Mouse (Mus musculus) thymus, postnatal 36 days (tissue): ENCODE results near the gene Asb10.

ENCODE experiments used
- DNase-seq, 2 experiments: peaks; one replicate each; pipeline ENCODE4 v3.0.0; 2022; ENCODE audit warnings: mixed read lengths in 2 of 2

The Asb10 gene

GRCm38 (mm10) chr5:24486738-24487137, 54.0 kb downstream of the Asb10 start:
- no peak for DNase-seq

GRCm38 (mm10) chr5:24486097-24486496, 54.7 kb downstream of the Asb10 start:
- DNase-seq = peak; percentile 64 to 76

GRCm38 (mm10) chr5:24484963-24485362, 55.8 kb downstream of the Asb10 start:
- DNase-seq = no peak

- DNase-seq = peak; percentile 42 to 52
These were observed 57.5 kb downstream of the Asb10 start for GRCm38 (mm10) chr5:24483326-24483725.
